Mouse (Mus musculus) embryonic facial prominence, embryonic 14.5 days (tissue): ENCODE results near the gene Kcnip2. TPM values are rescaled to one million over a fixed set of nuclear protein-coding genes. Genes with fewer than 3 reads are reported as not detected.
"Not testable (repeated sequence)": the region's sequence is repeated elsewhere in the genome, so short reads cannot be mapped to it uniquely, and the experiment has no call there.

Experiments
- ATAC-seq: fragments of 200-750 bp; cut with Nextera tagmentation; 2 replicates; pipeline ENCODE4 v1.8.0; 2017; ENCODE audit warnings: low read depth, moderate number of reproducible peaks, moderate TSS enrichment
- DNase-seq: peaks from one replicate; pipeline ENCODE4 v3.0.0-alpha.2; 2015; ENCODE audit warnings: low spot score
- H3K27ac ChIP-seq: fragments of 300-500 bp; sonication (generic); replicated peaks from 2 replicates; pipeline ENCODE4 v1.5.1; 2014; ENCODE audit warnings: low read depth, mild to moderate bottlenecking, low read length, moderate library complexity
- H3K27me3 ChIP-seq: fragments of 300-500 bp; sonication (generic); replicated peaks from 2 replicates; pipeline ENCODE4 v1.6.1; 2014; ENCODE audit warnings: low read length; ENCODE audit not compliant: control insufficient read depth, insufficient read depth
- H3K36me3 ChIP-seq: fragments of 300-500 bp; sonication (generic); 2 replicates; pipeline ENCODE4 v1.6.1; 2014; ENCODE audit warnings: low read length, mixed read lengths; ENCODE audit not compliant: control insufficient read depth, insufficient read depth
- H3K4me1 ChIP-seq: fragments of 300-500 bp; sonication (generic); 2 replicates; pipeline ENCODE4 v1.6.1; 2014; ENCODE audit warnings: antibody characterized with exemption, low read length; ENCODE audit not compliant: control insufficient read depth, insufficient read depth
- H3K4me2 ChIP-seq: fragments of 300-500 bp; sonication (generic); 2 replicates; pipeline ENCODE4 v1.6.1; 2014; ENCODE audit warnings: low read depth, mild to moderate bottlenecking, low read length, moderate library complexity, mixed read lengths
- H3K4me3 ChIP-seq: fragments of 300-500 bp; sonication (generic); 2 replicates; pipeline ENCODE4 v1.5.1; 2014; ENCODE audit warnings: low read depth, mild to moderate bottlenecking, low read length
- H3K9ac ChIP-seq: fragments of 300-500 bp; sonication (generic); 2 replicates; pipeline ENCODE4 v1.6.1; 2014; ENCODE audit warnings: low read depth, mild to moderate bottlenecking, low read length, moderate library complexity, mixed read lengths
- H3K9me3 ChIP-seq: fragments of 300-500 bp; sonication (generic); 2 replicates; pipeline ENCODE4 v1.6.1; 2016; ENCODE audit warnings: low read length; ENCODE audit not compliant: control insufficient read depth
- WGBS: fragments of 180-500 bp; shearing (Covaris S2); extraction: QIAGEN DNeasy Blood & Tissue Kit; methylation state at CpG from one replicate; pipeline ENCODE4 v1.1.7; 2014; 5-methylcytosine and 5-hydroxymethylcytosine counted together
- polyA plus RNA-seq: library from polyadenylated mRNA; unstranded; fragments of >200 nt; fragmentation: Nextera tagmentation; extraction: Ambion mirVana; gene quantifications from 2 replicates; pipeline ENCODE4 v1.2.1, GENCODE M21; 2014

Kcnip2 gene
- polyA plus RNA-seq, 1 experiment from 2014 or later, result 1.5 TPM

- no peak overlapping the region for H3K27ac ChIP-seq
- peaks cover 9% of the 10 kb centered on the region; the same call in 1 of the 2 replicates for H3K27me3 ChIP-seq
- ATAC-seq (no peak; the same call in 1 of the 2 replicates), DNase-seq (no peak)
- WGBS, result 57% methylated on average over 10 of the region's 10 CpGs
- H3K9ac ChIP-seq, result no peak overlapping the region
- H3K9me3 ChIP-seq, result no peaks in the 10 kb centered on the region
- H3K4me2 ChIP-seq, result peak overlapping the region; percentile 76
- H3K4me3 ChIP-seq, result peak overlapping the region; percentile 39; the same call in 1 of the 2 replicates
- peaks cover 12% of the 10 kb centered on the region for H3K4me1 ChIP-seq
- H3K36me3 ChIP-seq, result no peaks in the 10 kb centered on the region; the same call in 1 of the 2 replicates
Measured at GRCm38 (mm10) chr19:45815170-45815569, 691 bp downstream of the Kcnip2 start.

GRCm38 (mm10) chr19:45813801-45814200, 2.1 kb downstream of the Kcnip2 start:
- DNase-seq (peak; percentile 69), ATAC-seq (0 out of 2 replicates have a peak, but pooled peaks have one; percentile 23)
- WGBS, result 20% methylated on average over 8 of the region's 12 CpGs
- Histone ChIP-seq H3K27me3 (peaks cover 9% of the 10 kb centered on the region; the same call in 1 of the 2 replicates), H3K9ac (no peak overlapping the region), H3K36me3 (no peaks in the 10 kb centered on the region; the same call in 1 of the 2 replicates), H3K4me1 (peaks cover 12% of the 10 kb centered on the region), H3K4me3 (no peak overlapping the region), H3K4me2 (no peak overlapping the region), H3K27ac (no peak overlapping the region), H3K9me3 (no peaks in the 10 kb centered on the region)

GRCm38 (mm10) chr19:45813263-45813662, 2.6 kb downstream of the Kcnip2 start:
- ATAC-seq, result peak; percentile 36
- Histone ChIP-seq H3K27me3 (peaks cover 9% of the 10 kb centered on the region; the same call in 1 of the 2 replicates), H3K9ac (no peak overlapping the region), H3K4me2 (no peak overlapping the region), H3K4me1 (peaks cover 12% of the 10 kb centered on the region), H3K36me3 (no peaks in the 10 kb centered on the region; the same call in 1 of the 2 replicates), H3K4me3 (no peak overlapping the region), H3K9me3 (no peaks in the 10 kb centered on the region), H3K27ac (no peak overlapping the region)
- DNase-seq, result peak; percentile 64
- WGBS, result 11% methylated on average over 11 of the region's 11 CpGs

DNA sequence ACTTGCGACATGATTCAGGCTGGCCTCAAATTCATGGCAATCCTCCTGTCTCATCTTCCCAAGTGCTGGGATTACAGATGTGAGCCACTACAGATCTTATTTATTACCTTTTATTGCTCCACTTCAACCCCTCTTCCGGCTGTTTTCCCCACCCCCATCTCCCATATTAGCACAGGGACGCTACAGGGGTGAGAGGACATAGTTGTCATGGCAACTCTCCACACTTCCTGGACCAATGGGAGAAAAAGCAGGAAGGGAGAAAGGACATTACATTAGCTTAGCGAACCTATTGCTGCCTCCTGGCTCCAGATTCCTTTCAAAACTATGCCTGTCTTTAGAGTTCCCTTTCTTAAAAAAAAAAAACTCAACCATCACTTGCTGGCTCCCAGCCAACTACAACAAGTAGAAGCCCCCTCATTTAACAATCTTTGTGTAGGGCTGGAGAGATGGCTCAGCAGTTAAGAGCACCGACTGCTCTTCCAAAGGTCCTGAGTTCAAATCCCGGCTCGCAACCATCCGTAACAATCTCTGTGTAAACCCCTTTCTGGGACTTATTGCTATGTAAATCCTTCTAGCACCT, 3.1 kb downstream of the Kcnip2 start:
- 19% methylated on average over 8 of the region's 8 CpGs for WGBS
- H3K4me2 ChIP-seq, result peak overlapping the region; percentile 35
- DNase-seq, result no peak

GRCm38 (mm10) chr19:45812115-45812514, 3.7 kb downstream of the Kcnip2 start:
- peak; percentile 27; the same call in 1 of the 2 replicates for ATAC-seq
- Histone ChIP-seq H3K36me3 (no peaks in the 10 kb centered on the region; the same call in 1 of the 2 replicates), H3K4me2 (peak overlapping the region; percentile 35), H3K9ac (no peak overlapping the region), H3K9me3 (no peaks in the 10 kb centered on the region), H3K27ac (no peak overlapping the region), H3K4me1 (peaks cover 12% of the 10 kb centered on the region; the same call in 1 of the 2 replicates), H3K27me3 (peaks cover 9% of the 10 kb centered on the region; the same call in 1 of the 2 replicates), H3K4me3 (peak overlapping the region; percentile 14; the same call in 1 of the 2 replicates)
- DNase-seq, result peak; percentile 35
- under 1% methylated on average over 15 of the region's 16 CpGs for WGBS

More for the DNA sequence above, 3.1 kb downstream of the Kcnip2 start:
- no peaks in the 10 kb centered on the region for H3K9me3 ChIP-seq
- no peak overlapping the region for H3K27ac ChIP-seq
- ATAC-seq, result no peak
- H3K9ac ChIP-seq, result no peak overlapping the region
- H3K4me1 ChIP-seq, result peaks cover 12% of the 10 kb centered on the region
- H3K4me3 ChIP-seq, result peak overlapping the region; percentile 14; the same call in 1 of the 2 replicates
- peaks cover 9% of the 10 kb centered on the region; the same call in 1 of the 2 replicates for H3K27me3 ChIP-seq
- H3K36me3 ChIP-seq, result no peaks in the 10 kb centered on the region; the same call in 1 of the 2 replicates

- WGBS, result 66% methylated on average over 12 of the region's 12 CpGs
- no peak for ATAC-seq
Measured at GRCm38 (mm10) chr19:45811028-45811674, 4.7 kb downstream of the Kcnip2 start.

DNA sequence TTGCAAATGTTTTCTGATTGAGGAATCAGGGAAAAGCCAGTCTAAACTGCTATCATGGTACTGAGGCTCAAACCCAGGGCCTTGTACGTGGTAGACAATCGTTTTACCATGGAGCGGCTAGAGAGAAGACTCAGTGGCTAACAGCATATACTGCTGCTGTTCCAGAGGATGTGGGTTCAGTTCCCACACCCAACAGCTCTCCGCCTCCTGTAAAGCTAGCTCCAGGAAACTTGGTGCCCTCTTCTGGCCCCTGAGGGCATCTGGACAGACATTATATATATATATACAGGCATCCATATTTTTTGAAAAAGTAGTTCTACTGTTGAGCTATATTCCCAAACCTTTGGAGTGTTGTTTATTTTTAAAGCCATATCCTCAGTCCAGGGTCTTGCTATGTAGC, 8.1 kb downstream of the Kcnip2 start:
- no peak overlapping the region for H3K27ac ChIP-seq
- 0 out of 2 replicates have a peak, but pooled peaks cover 4% of the 10 kb centered on the region for H3K27me3 ChIP-seq
- no peak overlapping the region for H3K9ac ChIP-seq
- no peak overlapping the region for H3K4me3 ChIP-seq
- WGBS, result 90% methylated on average over 4 of the region's 4 CpGs
- H3K4me1 ChIP-seq, result no peaks in the 10 kb centered on the region
- H3K36me3 ChIP-seq, result no peaks in the 10 kb centered on the region
- no peak overlapping the region for H3K4me2 ChIP-seq
- DNase-seq (no peak), ATAC-seq (no peak)
- no peaks in the 10 kb centered on the region for H3K9me3 ChIP-seq

More at GRCm38 (mm10) chr19:45811028-45811674, 4.7 kb downstream of the Kcnip2 start:
- Histone ChIP-seq H3K36me3 (no peaks in the 10 kb centered on the region), H3K4me3 (no peak overlapping the region), H3K27me3 (peaks cover 9% of the 10 kb centered on the region; the same call in 1 of the 2 replicates), H3K4me1 (peaks cover 8% of the 10 kb centered on the region; the same call in 1 of the 2 replicates), H3K9me3 (no peaks in the 10 kb centered on the region), H3K27ac (no peak overlapping the region), H3K4me2 (no peak overlapping the region), H3K9ac (no peak overlapping the region)
- DNase-seq, result no peak

DNA sequence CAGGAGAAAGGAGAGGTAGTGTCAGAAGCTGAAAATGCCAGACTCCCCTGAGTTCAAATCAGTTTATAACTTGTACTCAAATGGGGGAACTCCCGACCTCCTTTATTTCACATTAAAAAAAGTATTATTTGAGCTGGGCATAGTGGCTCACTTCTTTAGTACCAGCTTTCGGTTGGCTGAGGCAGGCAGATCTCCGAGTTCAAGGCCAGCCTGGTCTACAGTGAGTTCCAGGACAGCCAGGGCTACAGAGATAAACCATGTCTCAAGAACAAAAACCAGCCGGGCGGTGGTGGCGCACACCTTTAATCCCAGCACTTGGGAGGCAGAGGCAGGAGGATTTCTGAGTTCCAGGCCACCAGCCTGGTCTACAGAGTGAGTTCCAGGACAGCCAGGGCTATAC, 10.0 kb downstream of the Kcnip2 start:
- 94% methylated on average over 6 of the region's 6 CpGs for WGBS
- not testable (repeated sequence) for H3K4me1 ChIP-seq, H3K27ac ChIP-seq, ATAC-seq, H3K4me3 ChIP-seq, H3K4me2 ChIP-seq, DNase-seq, H3K27me3 ChIP-seq, H3K9me3 ChIP-seq, H3K36me3 ChIP-seq, H3K9ac ChIP-seq
